Mouse (Mus musculus) left cerebral cortex, postnatal 10 days (tissue): ENCODE data around the gene Tceal1. TPM values are rescaled to one million over a fixed set of nuclear protein-coding genes. Genes with fewer than 3 reads are reported as not detected.

Experiments used
- DNase-seq, 2 experiments: peaks; one replicate each; pipeline ENCODE4 v3.0.0; 2021 to 2022; ENCODE audit warnings: low spot score in 2 of 2, mixed read lengths in 1 of 2; ENCODE audit errors: extremely low spot score in 1 of 2
- intact Hi-C: fragments of 180-260 bp; cut with DNase I; formaldehyde crosslinking; loops from one replicate; pipeline ENCODE4 v1.15.1; 2025
- total RNA-seq, 2 experiments: library from RNA; stranded (reverse); gene quantifications; 2 replicates each; pipeline ENCODE4 v1.2.3; 2021

Tceal1 gene
- total RNA-seq, 2 experiments from 2014 or later, result 14.5 TPM

DNA sequence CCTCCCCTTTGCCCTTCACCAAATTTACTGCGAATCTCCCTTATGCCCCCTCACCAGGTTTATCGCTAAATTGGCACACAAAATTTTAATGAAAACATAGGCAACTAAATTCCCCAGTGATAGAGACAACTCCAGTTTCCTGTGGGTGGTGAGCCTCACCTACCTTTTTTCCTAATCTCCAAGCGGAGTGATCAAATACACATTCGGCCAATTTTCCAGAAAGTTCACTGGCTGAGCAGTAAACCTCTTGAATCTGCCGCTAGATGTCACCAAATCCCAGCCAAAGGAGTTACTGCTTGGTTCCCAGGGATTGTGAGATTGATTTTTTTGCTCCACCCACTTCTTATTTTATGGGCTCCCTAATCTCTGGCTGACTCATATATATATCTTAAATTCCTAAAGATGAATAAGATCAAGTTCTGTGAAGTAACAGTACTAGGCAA, 34.9 kb downstream of the Tceal1 start:
- intact Hi-C loops, result loop anchor here (5.0 to 10.0 kb wide), 5 partner anchors 80 to 402 kb away; partner anchors contain the start of genes Plp1 and Zcchc18
- peak; percentile 54 to 55 for DNase-seq

- peak in 1 of 2 experiments; percentile 14 for DNase-seq
- intact Hi-C loops, result loop anchor here (5.0 to 10.0 kb wide), 5 partner anchors 79 to 401 kb away; partner anchors contain the start of genes Plp1 and Zcchc18
Measured at GRCm38 (mm10) chrX:136743459-136743858, 35.7 kb downstream of the Tceal1 start, which contains the start of gene Morf4l2. Gene Morf4l2, minus strand, starts transcription at chrX:136743690.

DNA sequence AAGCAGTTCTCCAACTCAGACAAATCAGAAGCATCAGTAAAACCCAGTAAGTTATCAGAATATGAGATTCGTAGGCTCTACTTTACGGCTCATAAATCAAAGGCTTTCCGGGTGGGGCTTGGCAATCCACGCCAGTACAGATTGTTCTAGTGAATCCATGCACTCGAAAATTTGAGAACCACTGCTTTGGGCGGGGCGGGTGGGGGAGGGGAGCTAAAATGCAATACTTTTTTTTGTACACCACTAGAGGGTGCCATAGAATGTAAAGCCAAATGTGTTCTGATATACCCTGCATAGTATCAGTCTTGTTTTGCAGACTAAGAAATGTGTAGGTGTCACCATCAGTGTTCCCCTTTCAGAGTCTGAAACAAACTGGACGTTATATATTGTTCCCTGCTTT, 36.9 kb downstream of the Tceal1 start:
- intact Hi-C loops, result loop anchor here (5.0 to 10.0 kb wide), 5 partner anchors 78 to 400 kb away; partner anchors contain the start of genes Plp1 and Zcchc18
- DNase-seq, result no peak

- no peak for DNase-seq
- intact Hi-C loops, result loop anchor here (10.0 kb wide), 2 partner anchors 245 to 395 kb away; partner anchors contain the start of gene Zcchc18
Measured at GRCm38 (mm10) chrX:136749329-136749728, 41.5 kb downstream of the Tceal1 start.

GRCm38 (mm10) chrX:136755464-136755863, 47.7 kb downstream of the Tceal1 start:
- no peak for DNase-seq
- intact Hi-C loops, result no loop called here

Other genes starting within 250 kb of the Tceal1 start
- not detected for gene Kir3dl1, start 190.0 kb upstream of the Tceal1 start, total RNA-seq
- under 1 TPM; 0.26 to 0.32 TPM for gene Kir3dl2, start 163.9 kb upstream of the Tceal1 start, total RNA-seq
- gene Tceal3, start 117.1 kb upstream of the Tceal1 start, total RNA-seq, result 100 to 1,000 TPM; 114 to 118 TPM
- 100 to 1,000 TPM; 384 to 412 TPM for gene Morf4l2, start 35.7 kb downstream of the Tceal1 start, total RNA-seq
- gene Glra4, start 72.2 kb downstream of the Tceal1 start, total RNA-seq, result not detected
- gene Plp1, start 114.7 kb downstream of the Tceal1 start, total RNA-seq, result 100 to 1,000 TPM in 1 of 2 experiments, 10 to 100 TPM in 1; 91.6 to 184 TPM
- 10 to 100 TPM; 22.7 to 25.3 TPM for gene Rab9b, start 160.8 kb downstream of the Tceal1 start, total RNA-seq
- gene H2bfm, start 219.3 kb downstream of the Tceal1 start, total RNA-seq, result not detected